Mouse (Mus musculus) lung, embryonic 16.5 days (tissue): ENCODE results near the gene Pafah1b2. TPM values are rescaled to one million over a fixed set of nuclear protein-coding genes. Genes with fewer than 3 reads are reported as not detected.

ENCODE experiments used
- ATAC-seq: fragments of 200-750 bp; cut with Nextera tagmentation; 2 replicates; pipeline ENCODE4 v1.8.0; 2017; ENCODE audit warnings: low read depth, mild to moderate bottlenecking, moderate library complexity
- H3K27ac ChIP-seq: fragments of 300-500 bp; sonication (generic); 2 replicates; pipeline ENCODE4 v1.5.1; 2014; ENCODE audit warnings: mild to moderate bottlenecking, control low read depth, low read length
- H3K27me3 ChIP-seq: fragments of 300-500 bp; sonication (generic); 2 replicates; pipeline ENCODE4 v1.6.1; 2014; ENCODE audit warnings: low read depth, low read length, mixed read lengths; ENCODE audit not compliant: control insufficient read depth, insufficient read depth
- H3K36me3 ChIP-seq: fragments of 300-500 bp; sonication (generic); 2 replicates; pipeline ENCODE4 v1.6.1; 2014; ENCODE audit warnings: low read length; ENCODE audit not compliant: control insufficient read depth, insufficient read depth
- H3K4me1 ChIP-seq: fragments of 300-500 bp; sonication (generic); replicated peaks from 2 replicates; pipeline ENCODE4 v1.6.1; 2014; ENCODE audit warnings: low read length, mixed read lengths; ENCODE audit not compliant: control insufficient read depth, insufficient read depth
- H3K4me2 ChIP-seq: fragments of 300-500 bp; sonication (generic); 2 replicates; pipeline ENCODE4 v1.6.1; 2014; ENCODE audit warnings: low read depth, low read length, control low read depth
- H3K4me3 ChIP-seq: fragments of 300-500 bp; sonication (generic); 2 replicates; pipeline ENCODE4 v1.5.1; 2014; ENCODE audit warnings: mild to moderate bottlenecking, low read length, control low read depth
- H3K9ac ChIP-seq: fragments of 300-500 bp; sonication (generic); 2 replicates; pipeline ENCODE4 v1.6.1; 2014; ENCODE audit warnings: low read length, control low read depth
- H3K9me3 ChIP-seq: fragments of 300-500 bp; sonication (generic); 2 replicates; pipeline ENCODE4 v1.6.1; 2016; ENCODE audit warnings: low read length; ENCODE audit not compliant: control insufficient read depth
- WGBS: fragments of 180-500 bp; shearing (Covaris S2); extraction: QIAGEN DNeasy Blood & Tissue Kit; methylation state at CpG from one replicate; pipeline ENCODE4 v1.1.7; 2014; 5-methylcytosine and 5-hydroxymethylcytosine counted together
- polyA plus RNA-seq: library from polyadenylated mRNA; unstranded; fragments of >200 nt; fragmentation: Nextera tagmentation; extraction: Ambion mirVana; gene quantifications from 2 replicates; pipeline ENCODE4 v1.2.1, GENCODE M21; 2015

Gene Pafah1b2
- polyA plus RNA-seq, 1 experiment from 2014 or later = 157 TPM

DNA sequence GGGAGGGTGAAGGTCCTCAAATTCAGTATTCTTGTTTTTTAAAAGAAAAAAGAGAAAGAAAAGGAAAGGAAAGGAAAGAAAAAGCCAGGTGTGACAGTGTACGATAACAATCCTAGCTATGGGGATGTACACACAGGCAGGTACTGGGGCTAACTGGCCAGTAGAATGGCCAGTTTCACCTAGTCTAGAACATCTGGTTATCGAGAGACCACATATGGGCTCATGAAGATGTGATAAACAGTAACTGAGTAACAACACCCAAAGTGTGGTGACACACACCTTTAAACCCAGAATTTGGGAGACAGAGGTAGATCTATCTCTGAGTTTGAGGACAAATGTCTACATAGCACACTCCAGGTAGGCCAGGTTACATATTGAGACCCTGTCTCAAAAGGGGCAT is 32.7 kb downstream of the Pafah1b2 start:
- no peak for ATAC-seq
- H3K9ac ChIP-seq = no peak overlapping the region
- H3K27me3 ChIP-seq = no peaks in the 10 kb centered on the region
- no peak overlapping the region for H3K27ac ChIP-seq
- H3K4me3 ChIP-seq = no peak overlapping the region
- peaks cover 16% of the 10 kb centered on the region for H3K4me1 ChIP-seq
- H3K4me2 ChIP-seq = no peak overlapping the region
- no peaks in the 10 kb centered on the region for H3K9me3 ChIP-seq
- H3K36me3 ChIP-seq = peaks cover 12% of the 10 kb centered on the region
- WGBS = 93% methylated on average over 2 of the region's 2 CpGs

DNA sequence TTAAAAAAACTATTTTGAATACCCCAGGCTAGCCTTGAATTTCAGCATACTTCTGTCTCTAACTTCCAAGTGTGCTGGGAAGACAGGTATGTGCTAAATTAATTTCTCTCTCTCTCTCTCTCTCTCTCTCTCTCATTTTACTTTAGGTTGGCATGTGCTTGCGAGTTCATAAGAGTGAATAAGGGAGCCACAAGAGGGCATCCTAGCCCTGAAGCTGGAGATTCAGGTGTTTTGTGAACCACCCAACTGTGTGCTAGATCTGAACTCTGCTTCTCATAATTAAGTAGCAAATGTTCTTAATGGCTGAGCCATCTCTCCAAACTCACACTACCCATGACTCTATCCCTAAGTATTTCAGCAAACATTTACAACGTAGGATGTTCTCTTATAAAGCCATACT is 35.6 kb downstream of the Pafah1b2 start:
- Histone ChIP-seq H3K4me2 (no peak overlapping the region), H3K4me3 (no peak overlapping the region), H3K9me3 (no peaks in the 10 kb centered on the region), H3K27me3 (no peaks in the 10 kb centered on the region), H3K36me3 (peaks cover 27% of the 10 kb centered on the region), H3K9ac (no peak overlapping the region), H3K27ac (no peak overlapping the region), H3K4me1 (peaks cover 3% of the 10 kb centered on the region; the same call in 1 of the 2 replicates)
- WGBS = 74% methylated on average over 2 of the region's 2 CpGs
- ATAC-seq = no peak

DNA sequence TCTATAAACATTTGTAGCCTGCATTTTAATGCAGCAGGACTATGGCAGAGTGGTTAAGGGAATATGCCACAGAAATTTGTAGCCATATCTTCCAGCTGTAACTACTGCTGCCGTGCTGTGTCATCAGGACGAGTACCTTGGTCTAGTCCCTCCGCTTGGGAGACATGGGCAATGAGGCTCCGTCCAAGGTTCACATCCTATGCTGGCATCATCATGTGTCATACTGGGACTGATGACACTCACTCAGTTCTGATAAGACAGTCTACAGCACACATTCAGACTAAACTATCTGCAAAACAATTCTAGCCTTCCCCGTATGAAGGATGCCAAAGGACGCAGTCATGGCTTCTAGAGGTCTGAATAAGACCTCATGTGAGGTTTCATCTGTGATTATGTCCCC is 48.9 kb downstream of the Pafah1b2 start:
- H3K9me3 ChIP-seq = no peaks in the 10 kb centered on the region
- H3K9ac ChIP-seq = no peak overlapping the region
- H3K27me3 ChIP-seq = no peaks in the 10 kb centered on the region
- no peak overlapping the region for H3K27ac ChIP-seq
- H3K36me3 ChIP-seq = peaks cover 23% of the 10 kb centered on the region
- no peaks in the 10 kb centered on the region; the same call in 1 of the 2 replicates for H3K4me1 ChIP-seq
- H3K4me3 ChIP-seq = no peak overlapping the region
- H3K4me2 ChIP-seq = no peak overlapping the region
- no peak for ATAC-seq
- 85% methylated on average over 6 of the region's 6 CpGs for WGBS

DNA sequence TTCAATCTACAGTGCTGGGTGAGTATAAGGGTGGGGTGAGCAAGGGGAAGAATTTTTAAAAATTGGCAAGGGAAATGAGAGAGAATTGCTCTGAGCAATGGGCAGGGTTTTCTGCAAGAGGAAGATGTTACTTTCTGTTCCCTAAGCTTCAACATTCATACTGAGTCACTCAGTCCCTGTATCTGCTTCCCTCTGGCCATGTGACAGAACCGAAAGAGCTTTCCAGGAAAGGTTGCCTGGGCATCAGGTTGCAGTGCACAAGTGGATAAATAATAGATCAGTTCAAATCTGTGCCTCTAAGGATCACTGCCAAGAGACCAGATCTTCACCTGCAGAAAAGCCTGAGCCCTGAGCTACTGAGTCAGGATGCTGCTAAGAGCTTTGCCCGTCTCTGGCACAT is 50.6 kb downstream of the Pafah1b2 start:
- Histone ChIP-seq H3K36me3 (peaks cover 17% of the 10 kb centered on the region), H3K27ac (no peak overlapping the region), H3K4me3 (no peak overlapping the region), H3K27me3 (no peaks in the 10 kb centered on the region), H3K9ac (no peak overlapping the region), H3K4me2 (no peak overlapping the region), H3K4me1 (no peaks in the 10 kb centered on the region; the same call in 1 of the 2 replicates), H3K9me3 (no peaks in the 10 kb centered on the region)
- WGBS = 67% methylated on average over 2 of the region's 2 CpGs
- no peak for ATAC-seq

DNA sequence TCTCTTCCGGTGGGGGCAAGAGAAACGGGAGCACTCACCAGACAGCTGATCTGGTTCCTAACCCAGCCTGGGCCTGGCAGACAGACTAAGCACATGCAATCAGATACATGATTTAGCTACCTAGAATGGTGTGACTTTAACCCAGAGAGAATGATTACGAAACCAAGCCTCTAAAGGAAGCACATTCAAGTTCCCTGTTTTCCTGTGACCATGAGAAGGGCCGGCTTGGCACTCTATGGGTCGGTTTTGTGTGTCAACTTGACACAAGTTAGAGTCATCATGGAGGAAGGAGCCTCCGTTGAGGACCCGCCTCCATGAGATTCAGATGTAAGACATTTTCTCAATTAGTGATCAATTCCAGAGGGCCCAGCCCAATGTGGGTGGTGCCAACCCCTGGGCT is 52.8 kb downstream of the Pafah1b2 start:
- ATAC-seq = no peak
- H3K4me3 ChIP-seq = no peak overlapping the region
- H3K27me3 ChIP-seq = no peaks in the 10 kb centered on the region
- no peaks in the 10 kb centered on the region for H3K9me3 ChIP-seq
- WGBS = 72% methylated on average over 7 of the region's 7 CpGs
- no peak overlapping the region for H3K4me2 ChIP-seq
- no peak overlapping the region for H3K9ac ChIP-seq
- peaks cover 7% of the 10 kb centered on the region for H3K4me1 ChIP-seq
- H3K27ac ChIP-seq = no peak overlapping the region
- H3K36me3 ChIP-seq = peaks cover 7% of the 10 kb centered on the region

DNA sequence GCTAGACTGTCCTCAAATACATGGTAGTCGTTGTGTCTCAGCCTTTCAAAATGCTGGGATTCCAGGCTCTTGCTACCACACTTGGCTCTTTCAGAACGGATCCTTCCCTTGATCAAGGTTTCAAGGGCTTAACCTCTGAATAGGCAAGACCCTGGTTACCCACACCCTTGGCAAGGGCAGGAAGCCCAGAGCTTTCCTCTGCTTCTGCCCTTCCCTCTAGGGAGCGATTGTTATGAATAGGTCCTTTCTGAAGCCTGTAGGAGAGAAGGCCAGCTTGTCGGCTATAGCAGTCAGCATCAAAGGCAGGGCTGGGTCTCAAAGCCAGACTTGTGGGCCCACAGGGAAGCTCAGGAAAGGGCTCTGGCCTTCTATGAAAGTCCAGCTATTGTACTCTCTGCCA is 53.6 kb downstream of the Pafah1b2 start:
- Histone ChIP-seq H3K9ac (no peak overlapping the region), H3K27ac (0 out of 2 replicates have a peak overlapping the region, but pooled peaks have one; percentile 10), H3K4me1 (peaks cover 10% of the 10 kb centered on the region), H3K36me3 (peaks cover 2% of the 10 kb centered on the region; the same call in 1 of the 2 replicates), H3K4me3 (no peak overlapping the region), H3K27me3 (no peaks in the 10 kb centered on the region), H3K9me3 (no peaks in the 10 kb centered on the region), H3K4me2 (no peak overlapping the region)
- WGBS = 53% methylated on average over 4 of the region's 4 CpGs
- ATAC-seq = no peak

DNA sequence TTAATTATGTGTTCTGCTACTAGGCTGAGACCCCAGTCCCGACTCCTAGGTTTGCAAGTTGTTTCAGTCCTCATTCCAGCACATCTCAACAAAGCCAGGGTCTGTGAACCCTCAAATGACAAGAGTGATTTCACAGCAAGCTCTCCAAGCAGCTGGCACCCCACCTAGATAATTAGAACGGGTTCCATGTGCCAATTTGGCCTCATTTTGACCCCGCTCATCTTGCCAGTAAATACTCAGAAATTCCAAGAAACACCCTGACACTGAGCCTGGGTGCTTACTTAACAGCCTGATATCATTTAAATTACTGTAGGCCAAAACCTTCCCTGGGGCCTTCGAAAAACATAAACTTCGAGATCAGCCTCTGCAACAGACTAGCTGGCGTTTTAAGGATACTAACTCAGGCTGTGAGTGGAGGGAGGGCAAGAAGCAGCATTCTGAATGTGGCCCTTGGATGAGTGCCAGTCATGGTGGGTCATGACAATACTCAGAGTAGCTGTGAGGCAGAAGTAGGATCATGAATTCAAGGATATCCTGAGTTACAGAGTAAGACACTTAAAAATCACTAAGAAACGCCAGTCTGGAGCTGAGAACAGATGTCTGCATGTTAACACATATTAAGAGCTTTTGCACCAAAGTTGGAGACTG is 54.3 kb downstream of the Pafah1b2 start:
- H3K36me3 ChIP-seq = peaks cover 2% of the 10 kb centered on the region; the same call in 1 of the 2 replicates
- no peak for ATAC-seq
- no peak overlapping the region for H3K4me2 ChIP-seq
- H3K9ac ChIP-seq = no peak overlapping the region
- no peak overlapping the region for H3K4me3 ChIP-seq
- H3K9me3 ChIP-seq = no peaks in the 10 kb centered on the region
- WGBS = 55% methylated on average over 7 of the region's 7 CpGs
- no peak overlapping the region for H3K27ac ChIP-seq
- no peaks in the 10 kb centered on the region for H3K27me3 ChIP-seq
- peaks cover 17% of the 10 kb centered on the region for H3K4me1 ChIP-seq

DNA sequence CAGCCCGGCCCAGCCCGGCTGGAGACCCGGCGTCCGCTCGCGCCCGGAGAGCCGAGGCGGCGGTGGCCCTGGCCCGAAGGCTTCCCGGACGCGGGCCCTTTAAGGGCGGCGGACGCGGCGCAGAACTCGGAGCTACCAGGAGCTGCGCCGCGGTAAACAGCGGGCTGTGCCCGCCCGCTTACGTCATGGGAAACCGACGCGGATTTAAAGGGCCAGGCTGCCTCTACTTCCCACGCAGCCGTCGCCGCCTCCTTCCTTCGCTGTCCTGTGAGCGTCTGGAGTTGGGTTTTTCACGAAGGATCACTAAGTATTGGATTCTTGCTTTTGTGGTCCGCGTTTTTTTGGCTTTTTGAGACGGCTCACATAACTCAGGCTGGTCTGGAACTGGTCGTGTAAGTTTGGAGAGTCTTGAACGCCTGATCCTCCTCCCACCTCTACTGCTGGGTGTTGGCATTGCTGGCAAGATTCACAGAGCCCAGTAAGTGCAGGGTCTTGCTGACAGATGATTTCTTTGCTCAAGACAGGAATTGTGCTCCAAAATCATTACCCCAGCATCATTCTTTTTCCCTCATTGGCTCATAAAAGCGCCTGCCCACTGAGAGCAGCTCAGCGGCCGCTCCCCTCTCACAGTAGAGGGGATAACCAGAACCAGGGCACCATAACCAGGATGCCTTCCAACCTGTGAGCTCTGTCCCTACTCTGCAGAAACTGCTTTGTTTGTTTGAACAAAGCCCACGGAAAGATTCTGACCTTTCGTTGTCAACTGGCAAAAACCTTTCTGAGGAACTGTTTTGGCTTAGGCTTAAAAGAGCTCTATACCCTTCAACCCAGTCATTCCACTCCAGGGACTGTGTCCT is 57.2 kb downstream of the Pafah1b2 start, which contains the start of gene Sidt2:
TSS of gene Sidt2 (minus strand) at position 152 of the 857 bp plus-strand sequence.
- H3K27ac ChIP-seq = peak within 1 kb of the TSS; percentile 92
- H3K4me2 ChIP-seq = peak within 1 kb of the TSS; percentile 83
- H3K9ac ChIP-seq = peak within 1 kb of the TSS; percentile 88
- ATAC-seq = peak; percentile 97
- peaks cover 17% of the 10 kb centered on the region for H3K4me1 ChIP-seq
- WGBS = under 1% methylated on average over 47 of the region's 48 CpGs
- H3K36me3 ChIP-seq = 0 out of 2 replicates have a peak, but pooled peaks cover 6% of the 10 kb centered on the region
- H3K9me3 ChIP-seq = no peaks in the 10 kb centered on the region
- H3K27me3 ChIP-seq = no peaks in the 10 kb centered on the region
- H3K4me3 ChIP-seq = peak within 1 kb of the TSS; percentile 83
